Mouse (Mus musculus) forebrain, embryonic 14.5 days (tissue): ENCODE measurements around the gene Gm15294. TPM values are rescaled to one million over a fixed set of nuclear protein-coding genes. Genes with fewer than 3 reads are reported as not detected.

Experiments used
- ATAC-seq: fragments of 200-750 bp; cut with Nextera tagmentation; 2 replicates; pipeline ENCODE4 v1.8.0; 2017; ENCODE audit warnings: mild to moderate bottlenecking, moderate library complexity
- DNase-seq: peaks from one replicate; pipeline ENCODE4 v3.0.0-alpha.2; 2015; ENCODE audit warnings: low spot score
- H3K27ac ChIP-seq: fragments of 300-500 bp; sonication (generic); 2 replicates; pipeline ENCODE4 v1.5.1; 2014; ENCODE audit warnings: low read depth, mild to moderate bottlenecking, control low read depth, low read length, moderate library complexity
- H3K27me3 ChIP-seq: fragments of 300-500 bp; sonication (generic); replicated peaks from 2 replicates; pipeline ENCODE4 v1.6.1; 2014; ENCODE audit warnings: low read length, control low read depth, mixed read lengths; ENCODE audit not compliant: control insufficient read depth, insufficient read depth
- H3K36me3 ChIP-seq: fragments of 300-500 bp; sonication (generic); 2 replicates; pipeline ENCODE4 v1.6.1; 2014; ENCODE audit warnings: low read length, control low read depth; ENCODE audit not compliant: control insufficient read depth, insufficient read depth
- H3K4me1 ChIP-seq: fragments of 300-500 bp; sonication (generic); 2 replicates; pipeline ENCODE4 v1.6.1; 2014; ENCODE audit warnings: antibody characterized with exemption, low read length, control low read depth; ENCODE audit not compliant: control insufficient read depth, insufficient read depth
- H3K4me2 ChIP-seq: fragments of 300-500 bp; sonication (generic); 2 replicates; pipeline ENCODE4 v1.6.1; 2014; ENCODE audit warnings: mild to moderate bottlenecking, control low read depth, low read length
- H3K4me3 ChIP-seq: fragments of 300-500 bp; sonication (generic); 2 replicates; pipeline ENCODE4 v1.5.1; 2014; ENCODE audit warnings: low read depth, low read length, control low read depth
- H3K9ac ChIP-seq: fragments of 300-500 bp; sonication (generic); 2 replicates; pipeline ENCODE4 v1.6.1; 2014; ENCODE audit warnings: mild to moderate bottlenecking, low read length, control low read depth, moderate library complexity
- H3K9me3 ChIP-seq: fragments of 300-500 bp; sonication (generic); replicated peaks from 2 replicates; pipeline ENCODE4 v1.6.1; 2016; ENCODE audit warnings: low read length, control low read depth, mixed read lengths; ENCODE audit not compliant: control insufficient read depth
- WGBS: fragments of 180-500 bp; shearing (Covaris S2); extraction: QIAGEN DNeasy Blood & Tissue Kit; methylation state at CpG from one replicate; pipeline ENCODE4 v1.1.7; 2014; 5-methylcytosine and 5-hydroxymethylcytosine counted together
- polyA plus RNA-seq: library from polyadenylated mRNA; unstranded; fragments of >200 nt; fragmentation: Nextera tagmentation; extraction: Ambion mirVana; gene quantifications from 2 replicates; pipeline ENCODE4 v1.2.1, GENCODE M21; 2014

Gene Gm15294
- polyA plus RNA-seq, result not detected in 2 replicates

DNA sequence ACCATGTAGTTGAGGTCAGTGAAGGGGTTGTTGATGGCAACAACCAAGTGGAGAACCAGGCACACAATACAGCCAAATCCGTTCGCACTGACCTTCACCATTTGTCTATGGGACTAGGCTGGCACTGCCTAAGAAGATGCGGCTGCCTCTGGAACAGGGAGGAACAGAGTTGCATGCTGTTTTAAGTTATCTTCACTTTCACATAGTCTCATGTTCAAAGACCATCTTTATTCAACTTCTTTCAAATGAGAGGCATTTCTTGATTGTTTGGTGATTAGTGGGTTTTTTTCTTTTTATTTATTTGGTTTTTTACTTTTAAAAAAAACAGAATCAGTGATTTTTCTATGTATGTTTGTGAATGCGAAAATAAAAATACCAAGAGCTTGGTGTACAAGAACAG, at the start of gene Gm15294:
Gm15294 (minus strand) TSS at position 101 of the 400 bp plus-strand sequence.
- WGBS, result 95% methylated on average over 4 of the region's 4 CpGs
- DNase-seq, result no peak
- H3K9me3 ChIP-seq, result no peaks in the 10 kb centered on the region
- no peaks in the 10 kb centered on the region for H3K27me3 ChIP-seq
- H3K4me2 ChIP-seq, result no peak within 1 kb of the TSS
- ATAC-seq, result no peak
- no peak within 1 kb of the TSS for H3K27ac ChIP-seq
- no peaks in the 10 kb centered on the region for H3K36me3 ChIP-seq
- H3K4me1 ChIP-seq, result no peaks in the 10 kb centered on the region
- no peak within 1 kb of the TSS for H3K4me3 ChIP-seq
- no peak within 1 kb of the TSS for H3K9ac ChIP-seq

DNA sequence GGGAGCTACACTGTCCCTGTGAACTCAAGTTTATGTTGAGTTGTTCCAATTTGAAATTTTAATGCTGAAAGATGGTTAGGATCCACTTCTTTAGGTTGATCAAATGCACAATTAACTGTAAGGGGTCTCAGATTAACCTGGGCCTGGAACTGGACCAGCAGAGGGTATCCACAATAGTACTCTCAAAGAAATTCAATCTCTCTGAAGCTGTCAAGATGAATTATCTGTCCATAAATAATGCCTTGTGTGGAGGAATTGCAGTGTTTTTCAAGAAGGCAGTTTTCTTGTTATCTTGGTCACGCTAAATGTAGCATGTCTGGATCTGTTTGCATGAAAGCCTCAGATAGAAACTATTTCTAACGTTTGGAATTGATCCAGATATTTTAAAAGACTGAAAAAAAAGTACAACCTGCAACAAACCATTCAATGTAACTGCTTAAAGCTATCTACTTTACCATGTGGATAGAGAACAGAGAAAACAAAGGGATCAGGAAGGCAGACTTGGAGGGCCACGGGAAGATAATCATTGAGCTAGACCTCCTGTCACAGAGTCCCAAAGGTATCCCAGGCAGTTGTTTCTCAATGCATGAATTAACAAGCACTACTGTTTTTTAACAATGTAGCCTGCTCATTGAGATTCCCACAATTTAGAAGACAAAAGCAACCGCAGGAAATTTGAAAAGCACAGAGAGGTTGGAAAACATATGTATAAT, 9.5 kb upstream of the Gm15294 start:
- Histone ChIP-seq H3K4me1 (no peaks in the 10 kb centered on the region), H3K4me2 (no peak overlapping the region), H3K9ac (no peak overlapping the region), H3K4me3 (no peak overlapping the region), H3K27ac (no peak overlapping the region), H3K27me3 (no peaks in the 10 kb centered on the region), H3K9me3 (no peaks in the 10 kb centered on the region), H3K36me3 (no peaks in the 10 kb centered on the region)
- ATAC-seq (no peak), DNase-seq (no peak)
- whole genome bisulfite sequencing, result 57% methylated on average over 4 of the region's 4 CpGs

DNA sequence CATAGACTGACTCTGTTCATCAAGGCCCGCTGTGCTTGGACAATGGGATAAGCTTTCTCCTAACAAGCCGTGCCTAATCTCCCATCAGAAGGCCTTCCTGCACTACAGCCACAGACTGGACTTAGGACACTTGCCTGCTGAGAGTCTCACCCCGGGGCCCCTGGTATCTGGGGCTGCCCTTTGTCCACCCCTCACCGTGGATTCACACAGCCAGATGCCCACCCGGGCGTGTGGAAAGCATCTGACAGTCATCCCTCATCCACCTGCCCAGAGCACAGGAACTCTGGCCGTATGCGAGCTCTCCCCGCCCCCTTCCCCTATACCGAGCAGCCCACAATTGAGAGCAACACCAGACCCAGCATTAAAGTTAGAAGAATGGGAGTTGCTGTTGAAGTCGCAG, 1.0 kb downstream of the Gm15294 start:
- H3K27ac ChIP-seq, result no peak overlapping the region
- H3K27me3 ChIP-seq, result no peaks in the 10 kb centered on the region
- H3K4me3 ChIP-seq, result no peak overlapping the region
- ATAC-seq (no peak), DNase-seq (no peak)
- 56% methylated on average over 11 of the region's 11 CpGs for WGBS
- H3K4me1 ChIP-seq, result no peaks in the 10 kb centered on the region
- H3K9me3 ChIP-seq, result no peaks in the 10 kb centered on the region
- no peak overlapping the region for H3K4me2 ChIP-seq
- no peak overlapping the region for H3K9ac ChIP-seq
- H3K36me3 ChIP-seq, result no peaks in the 10 kb centered on the region

DNA sequence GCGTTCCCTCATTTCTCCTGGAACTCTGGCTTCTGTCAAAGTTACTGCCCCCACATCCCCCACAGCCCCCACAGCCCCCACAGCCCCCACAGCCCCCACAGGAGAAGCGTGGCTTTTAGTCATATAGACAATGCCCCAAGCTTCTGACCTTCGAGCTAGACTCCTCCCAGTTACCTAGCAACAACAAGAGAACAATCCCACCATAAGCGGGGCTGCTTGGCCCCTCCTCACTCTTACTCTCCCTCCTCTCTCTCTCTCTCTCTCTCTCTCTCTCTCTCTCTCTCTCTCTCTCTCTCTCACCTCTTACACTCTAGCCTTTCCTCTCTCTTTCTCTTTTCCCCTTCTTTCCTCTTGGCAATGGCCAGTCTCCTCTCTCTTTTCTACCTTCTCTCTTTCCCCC, 1.4 kb downstream of the Gm15294 start:
- Histone ChIP-seq H3K4me3 (no peak overlapping the region), H3K9ac (no peak overlapping the region), H3K27ac (no peak overlapping the region), H3K27me3 (no peaks in the 10 kb centered on the region), H3K4me2 (no peak overlapping the region), H3K4me1 (no peaks in the 10 kb centered on the region), H3K9me3 (no peaks in the 10 kb centered on the region), H3K36me3 (no peaks in the 10 kb centered on the region)
- DNase-seq, result no peak
- no peak for ATAC-seq
- 60% methylated on average over 4 of the region's 4 CpGs for WGBS

DNA sequence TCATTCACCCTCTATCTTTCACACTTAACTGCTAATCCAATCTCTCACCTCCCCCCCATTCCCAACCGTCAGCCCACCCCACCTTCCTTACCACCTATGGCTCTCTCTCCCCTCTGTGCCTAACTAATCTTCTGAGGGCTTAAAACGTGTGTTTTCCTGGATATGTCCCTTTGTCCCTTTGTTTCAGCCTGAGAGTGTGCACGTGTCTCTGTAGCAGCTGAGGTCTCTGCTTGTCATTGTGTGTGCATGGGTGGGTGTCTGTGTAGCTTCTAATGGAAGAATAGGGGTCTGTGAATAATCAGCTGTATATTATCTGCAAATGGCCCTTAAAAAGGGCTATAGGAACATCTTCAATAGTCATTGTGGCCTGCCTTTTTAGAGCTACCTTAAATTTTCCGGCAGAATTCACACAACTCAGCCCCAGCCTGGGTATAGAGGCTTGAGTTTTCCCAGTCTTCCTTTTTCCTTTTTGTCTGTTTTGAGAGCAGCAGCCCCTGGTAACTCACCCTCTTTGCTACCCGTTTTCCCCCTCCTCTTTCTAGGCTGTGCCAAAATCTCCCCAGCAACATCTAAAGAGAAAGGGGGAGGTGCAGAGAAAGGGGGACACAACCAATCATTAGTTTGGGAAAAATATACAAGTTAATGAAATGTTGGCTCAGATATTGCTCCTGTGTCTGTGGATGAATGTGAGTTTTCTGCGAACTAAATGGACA, 19.2 kb downstream of the Gm15294 start:
- 0 out of 2 replicates have a peak, but pooled peaks cover under 1% of the 10 kb centered on the region for H3K27me3 ChIP-seq
- DNase-seq, result peak; percentile 37
- peak overlapping the region; percentile 33; the same call in 1 of the 2 replicates for H3K27ac ChIP-seq
- H3K9ac ChIP-seq, result no peak overlapping the region
- H3K9me3 ChIP-seq, result no peaks in the 10 kb centered on the region
- WGBS, result 29% methylated on average over 6 of the region's 6 CpGs
- no peak overlapping the region for H3K4me3 ChIP-seq
- no peaks in the 10 kb centered on the region for H3K36me3 ChIP-seq
- H3K4me2 ChIP-seq, result no peak overlapping the region
- no peaks in the 10 kb centered on the region for H3K4me1 ChIP-seq
- peak; percentile 79; the same call in 1 of the 2 replicates for ATAC-seq

Other genes with a start within 250 kb of the Gm15294 start
- 1.5 and 1.9 TPM in 2 replicates for gene Irs4, start 150.0 kb downstream of the Gm15294 start, polyA plus RNA-seq